Comparison of ENCODE assay signal across 10 mouse cellular contexts in genomic region chr1:55888711-55889366, GRCm38 (mm10).
DNase-seq lines count a peak whose midpoint lies in the region; ATAC-seq lines count a peak whose summit lies in the region.
"Had no signal": no experiment of that assay in that cellular context is flagged by ENCODE, and none has a peak within 500 bp of the region (broad histone marks: within the 10 kb centered on the region; RNA-seq: fewer than 3 reads in every experiment).

No protein-coding gene starts in this region.

- H3K4me3 ChIP-seq in heart, embryonic 13.5 days: peak overlapping the region; percentile 33
- H3K4me3 ChIP-seq in forebrain, embryonic 10.5 days: peak overlapping the region; percentile 23
- H3K4me3 ChIP-seq in midbrain, embryonic 10.5 days: peak overlapping the region; percentile 16

- no peaks in the 10 kb centered on the region for H3K36me3 ChIP-seq in heart, embryonic 13.5 days
- no peaks in the 10 kb centered on the region for H3K36me3 ChIP-seq in forebrain, embryonic 10.5 days (replicated peaks)
- no peaks in the 10 kb centered on the region for H3K36me3 ChIP-seq in midbrain, embryonic 10.5 days

- DNase-seq in heart, postnatal 36 days: no peak
- peak; percentile 55 for DNase-seq in brain, adult 2 months (ENCODE audit: low read depth, low spot score)
- DNase-seq in forebrain, embryonic 10.5 days (ENCODE audit: extremely low spot score, low spot score): peak; percentile 47
- DNase-seq in midbrain, embryonic 10.5 days (ENCODE audit: low spot score): peak; percentile 76
- DNase-seq in urinary bladder, adult 2 months (ENCODE audit: low spot score): no peak
- no peak for DNase-seq in thymus, postnatal 0 days (ENCODE audit: low spot score)
- DNase-seq: layer of hippocampus, adult 9-11 months had no signal

- 35% methylated on average over 17 of the region's 17 CpGs for WGBS in heart, embryonic 13.5 days
- 26% methylated on average over 17 of the region's 17 CpGs for WGBS in forebrain, embryonic 10.5 days
- WGBS in midbrain, embryonic 10.5 days: 26% methylated on average over 17 of the region's 17 CpGs

- H3K9me3 ChIP-seq in heart, embryonic 13.5 days: no peaks in the 10 kb centered on the region
- H3K9me3 ChIP-seq in forebrain, embryonic 10.5 days: no peaks in the 10 kb centered on the region
- H3K9me3 ChIP-seq in midbrain, embryonic 10.5 days (replicated peaks): no peaks in the 10 kb centered on the region

- no peak overlapping the region for H3K27ac ChIP-seq in heart, embryonic 13.5 days (replicated peaks)
- no peak overlapping the region for H3K27ac ChIP-seq in forebrain, embryonic 10.5 days
- no peak overlapping the region for H3K27ac ChIP-seq in midbrain, embryonic 10.5 days (replicated peaks)
- H3K27ac ChIP-seq: liver, embryonic 14.5 days had no signal

- no peak overlapping the region for H3K9ac ChIP-seq in heart, embryonic 13.5 days
- H3K9ac ChIP-seq: liver, embryonic 14.5 days had no signal

- peaks cover 22% of the 10 kb centered on the region for H3K4me1 ChIP-seq in heart, embryonic 13.5 days
- peaks cover 44% of the 10 kb centered on the region for H3K4me1 ChIP-seq in forebrain, embryonic 10.5 days
- H3K4me1 ChIP-seq in midbrain, embryonic 10.5 days: peaks cover 38% of the 10 kb centered on the region

- intact Hi-C loops in heart, postnatal 36 days (cut with DNase I): loop anchor here (5.0 kb wide), 1 partner anchor 1088 kb away; the partner anchor contains the start of gene Satb2

- peaks cover 73% of the 10 kb centered on the region for H3K27me3 ChIP-seq in heart, embryonic 13.5 days (replicated peaks)
- peaks cover 99% of the 10 kb centered on the region for H3K27me3 ChIP-seq in forebrain, embryonic 10.5 days (ENCODE audit: poor library complexity, severe bottlenecking)
- peaks cover 98% of the 10 kb centered on the region for H3K27me3 ChIP-seq in midbrain, embryonic 10.5 days (ENCODE audit: low read depth, poor library complexity, severe bottlenecking)

- H3K4me2 ChIP-seq in heart, embryonic 13.5 days: peak overlapping the region; percentile 64

- no peak for ATAC-seq in heart, embryonic 13.5 days (ENCODE audit: extremely low read depth, insufficient number of reproducible peaks, low FRiP score, low TSS enrichment)
- no peak for ATAC-seq in inflammation-experienced regulatory T-cells, adult 6 months

Comparison
In these comparisons a context has a peak if more than half of its experiments do, and no peak if none do; other contexts are left out.
1. DNase-seq: peak in brain, adult 2 months (single experiment), forebrain, embryonic 10.5 days (single experiment) and midbrain, embryonic 10.5 days (single experiment); none in heart, postnatal 36 days (0 of 2), urinary bladder, adult 2 months (single experiment) and thymus, postnatal 0 days (single experiment).
2. Peak in every context shown above with its lines, with median percentiles within 50 percentile points of each other: H3K4me3 ChIP-seq.